Mouse (Mus musculus) midbrain, postnatal 0 days (tissue): ENCODE measurements around the gene Trmt10c. TPM values are rescaled to one million over a fixed set of nuclear protein-coding genes. Genes with fewer than 3 reads are reported as not detected.

Experiments used
- ATAC-seq: fragments of 200-750 bp; cut with Nextera tagmentation; 2 replicates; pipeline ENCODE4 v1.8.0; 2017; ENCODE audit warnings: moderate number of reproducible peaks, mild to moderate bottlenecking, moderate TSS enrichment, moderate library complexity; ENCODE audit not compliant: low FRiP score
- DNase-seq: peaks from one replicate; pipeline ENCODE4 v3.0.0-alpha.2; 2015; ENCODE audit warnings: low spot score
- H3K27ac ChIP-seq: fragments of 300-500 bp; sonication (generic); 2 replicates; pipeline ENCODE4 v1.5.1; 2014; ENCODE audit warnings: low read depth, mild to moderate bottlenecking, low read length, mixed read lengths
- H3K27me3 ChIP-seq: fragments of 300-500 bp; sonication (generic); 2 replicates; pipeline ENCODE4 v1.6.1; 2014; ENCODE audit warnings: low read length, control low read depth, mixed read lengths; ENCODE audit not compliant: insufficient read depth
- H3K36me3 ChIP-seq: fragments of 300-500 bp; sonication (generic); 2 replicates; pipeline ENCODE4 v1.6.1; 2014; ENCODE audit warnings: low read length, control low read depth, mixed read lengths; ENCODE audit not compliant: insufficient read depth
- H3K4me1 ChIP-seq: fragments of 300-500 bp; sonication (generic); 2 replicates; pipeline ENCODE4 v1.6.1; 2014; ENCODE audit warnings: mild to moderate bottlenecking, control low read depth, antibody characterized with exemption, low read length, mixed read lengths; ENCODE audit not compliant: insufficient read depth
- H3K4me2 ChIP-seq: fragments of 300-500 bp; sonication (generic); 2 replicates; pipeline ENCODE4 v1.6.1; 2014; ENCODE audit warnings: low read depth, mild to moderate bottlenecking, low read length, mixed read lengths; ENCODE audit not compliant: poor library complexity, severe bottlenecking
- H3K4me3 ChIP-seq: fragments of 300-500 bp; sonication (generic); 2 replicates; pipeline ENCODE4 v1.5.1; 2014; ENCODE audit warnings: low read depth, mild to moderate bottlenecking, low read length, moderate library complexity
- H3K9ac ChIP-seq: fragments of 300-500 bp; sonication (generic); replicated peaks from 2 replicates; pipeline ENCODE4 v1.6.1; 2014; ENCODE audit warnings: mild to moderate bottlenecking, low read length, moderate library complexity, mixed read lengths; ENCODE audit not compliant: poor library complexity, severe bottlenecking
- H3K9me3 ChIP-seq: fragments of 300-500 bp; sonication (generic); 2 replicates; pipeline ENCODE4 v1.6.1; 2016; ENCODE audit warnings: low read length, control low read depth
- CTCF ChIP-seq: IDR thresholded peaks from 2 replicates; pipeline ENCODE4 v1.5.1; 2016; ENCODE audit warnings: antibody characterized with exemption, mild to moderate bottlenecking
- WGBS: fragments of 180-500 bp; shearing (Covaris S2); extraction: QIAGEN DNeasy Blood & Tissue Kit; methylation state at CpG from one replicate; pipeline ENCODE4 v1.1.7; 2014; 5-methylcytosine and 5-hydroxymethylcytosine counted together
- polyA plus RNA-seq: library from polyadenylated mRNA; unstranded; fragments of >200 nt; fragmentation: Nextera tagmentation; extraction: Ambion mirVana; gene quantifications from 2 replicates; pipeline ENCODE4 v1.2.1, GENCODE M21; 2015
- total RNA-seq: library from RNA; depleted of rRNA; stranded (reverse); fragments of >200 nt; gene quantifications from 2 replicates; pipeline ENCODE4 v1.2.3, GENCODE M21; 2014

Trmt10c gene
- total and polyA plus RNA-seq, 2 experiments from 2014 or later = 10.1 to 15.0 TPM

GRCm38 (mm10) chr16:56071317-56072232, 34.0 kb upstream of the Trmt10c start:
- Histone ChIP-seq H3K9ac (no peak overlapping the region), H3K27ac (no peak overlapping the region), H3K4me1 (peaks cover 3% of the 10 kb centered on the region; the same call in 1 of the 2 replicates), H3K27me3 (no peaks in the 10 kb centered on the region), H3K4me2 (no peak overlapping the region), H3K36me3 (no peaks in the 10 kb centered on the region), H3K9me3 (no peaks in the 10 kb centered on the region), H3K4me3 (no peak overlapping the region)
- TF ChIP-seq CTCF = no peak
- ATAC-seq (no peak), DNase-seq (no peak)
- 44% methylated on average over 5 of the region's 5 CpGs for WGBS

GRCm38 (mm10) chr16:56068523-56069070, 31.0 kb upstream of the Trmt10c start:
- no peak overlapping the region for H3K9ac ChIP-seq
- no peak for TF ChIP-seq CTCF
- WGBS = 90% methylated on average over 6 of the region's 6 CpGs
- DNase-seq = no peak
- H3K27ac ChIP-seq = no peak overlapping the region
- H3K9me3 ChIP-seq = no peaks in the 10 kb centered on the region
- H3K4me2 ChIP-seq = no peak overlapping the region
- H3K36me3 ChIP-seq = no peaks in the 10 kb centered on the region
- no peaks in the 10 kb centered on the region for H3K4me1 ChIP-seq
- H3K4me3 ChIP-seq = no peak overlapping the region
- no peaks in the 10 kb centered on the region for H3K27me3 ChIP-seq
- no peak for ATAC-seq

GRCm38 (mm10) chr16:56066113-56066512, 28.5 kb upstream of the Trmt10c start:
- no peak for TF ChIP-seq CTCF
- Histone ChIP-seq H3K9ac (no peak overlapping the region), H3K27ac (no peak overlapping the region), H3K4me1 (no peaks in the 10 kb centered on the region), H3K27me3 (no peaks in the 10 kb centered on the region), H3K9me3 (no peaks in the 10 kb centered on the region), H3K4me2 (no peak overlapping the region), H3K36me3 (no peaks in the 10 kb centered on the region), H3K4me3 (no peak overlapping the region)
- DNase-seq (no peak), ATAC-seq (no peak)
- WGBS = 25% methylated on average over 8 of the region's 8 CpGs

DNA sequence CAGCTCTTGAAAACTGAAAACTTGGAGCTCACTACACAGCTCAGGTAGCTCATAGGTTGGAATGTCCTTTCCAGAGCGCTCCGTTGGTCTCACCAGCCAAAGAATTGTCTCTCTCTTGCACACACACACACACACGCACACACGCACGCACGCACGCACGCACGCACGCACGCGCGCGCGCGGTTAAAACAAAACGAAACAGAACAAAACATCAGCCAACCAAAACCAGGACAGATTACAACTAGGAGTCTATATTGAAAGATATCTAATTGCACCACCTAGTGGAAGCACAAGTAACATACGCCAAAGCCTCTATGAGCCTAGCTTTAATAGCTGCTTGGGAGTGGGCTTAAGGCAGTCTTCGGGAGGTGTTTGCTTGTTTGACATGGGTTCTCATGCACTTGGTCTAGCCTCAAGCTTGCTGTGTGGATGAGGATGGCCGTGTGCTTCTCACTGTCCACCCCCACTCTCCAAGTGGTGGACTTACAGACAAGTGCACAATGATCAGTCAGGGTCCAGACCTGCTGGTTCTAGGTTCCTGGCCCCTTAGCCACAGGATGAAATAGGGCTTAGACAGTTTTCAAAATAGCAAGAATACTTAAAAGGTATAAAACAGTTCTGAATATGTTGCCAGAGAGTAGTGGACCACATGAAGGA, 26.8 kb upstream of the Trmt10c start:
- ATAC-seq (peak; percentile 94), DNase-seq (peak; percentile 92)
- H3K9ac ChIP-seq = peak overlapping the region; percentile 42; the same call in 1 of the 2 replicates
- peak; percentile 87 for TF ChIP-seq CTCF
- no peaks in the 10 kb centered on the region for H3K9me3 ChIP-seq
- no peak overlapping the region for H3K27ac ChIP-seq
- peak overlapping the region; percentile 47 for H3K4me2 ChIP-seq
- H3K4me3 ChIP-seq = peak overlapping the region; percentile 25
- H3K27me3 ChIP-seq = no peaks in the 10 kb centered on the region; the same call in 1 of the 2 replicates
- no peaks in the 10 kb centered on the region for H3K36me3 ChIP-seq
- H3K4me1 ChIP-seq = no peaks in the 10 kb centered on the region
- 2% methylated on average over 20 of the region's 20 CpGs for WGBS

GRCm38 (mm10) chr16:56062981-56063380, 25.4 kb upstream of the Trmt10c start:
- no peak for TF ChIP-seq CTCF
- ATAC-seq = no peak
- Histone ChIP-seq H3K4me2 (no peak overlapping the region), H3K9me3 (no peaks in the 10 kb centered on the region), H3K9ac (no peak overlapping the region), H3K36me3 (no peaks in the 10 kb centered on the region), H3K27me3 (no peaks in the 10 kb centered on the region; the same call in 1 of the 2 replicates), H3K4me3 (no peak overlapping the region), H3K4me1 (no peaks in the 10 kb centered on the region), H3K27ac (no peak overlapping the region)
- 43% methylated on average over 11 of the region's 11 CpGs for WGBS
- DNase-seq = no peak
